Mouse (Mus musculus) embryonic fibroblast, embryonic 13.5 days (primary cell): Measurements from ENCODE around the gene Trak2.

Experiments
- CTCF ChIP-seq: IDR thresholded peaks from 2 replicates; pipeline ENCODE4 v1.5.1; 2011; ENCODE audit warnings: mild to moderate bottlenecking, control low read depth, low read length, moderate library complexity, borderline replicate concordance; ENCODE audit not compliant: insufficient read depth
- POLR2A ChIP-seq: IDR thresholded peaks from 2 replicates; pipeline ENCODE4 v1.6.1; 2011; ENCODE audit warnings: low read depth, mild to moderate bottlenecking, control low read depth, low read length, moderate library complexity

DNA sequence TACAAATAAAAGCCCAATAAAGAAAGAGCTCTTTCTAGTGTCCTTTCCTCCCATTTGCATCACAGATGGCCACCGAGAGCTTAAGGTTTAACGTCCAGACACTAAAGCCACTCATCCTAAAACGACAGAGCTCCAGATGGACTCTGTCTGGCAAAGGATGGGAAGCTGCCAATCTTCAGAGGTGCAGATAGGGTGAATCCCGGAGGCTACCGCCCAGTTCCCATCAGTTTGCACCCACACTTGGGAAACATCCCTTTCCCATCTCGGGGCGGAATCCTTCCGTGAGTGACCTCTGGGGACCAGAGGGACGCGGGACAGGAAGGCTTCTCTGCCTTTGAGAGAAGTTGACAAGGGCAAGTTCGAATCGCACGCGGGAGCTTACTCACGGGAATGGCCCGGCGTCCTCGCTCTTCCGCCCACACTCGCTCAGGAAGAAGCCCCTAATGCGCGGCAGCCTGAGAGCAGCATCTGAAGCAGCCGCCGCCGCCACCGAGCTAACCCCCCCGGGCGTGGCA lies 322 bp downstream of the Trak2 start:
- TF ChIP-seq CTCF (no peak), POLR2A (no peak)
